11 mouse cellular contexts compared by ENCODE assay signal in the genomic region with DNA sequence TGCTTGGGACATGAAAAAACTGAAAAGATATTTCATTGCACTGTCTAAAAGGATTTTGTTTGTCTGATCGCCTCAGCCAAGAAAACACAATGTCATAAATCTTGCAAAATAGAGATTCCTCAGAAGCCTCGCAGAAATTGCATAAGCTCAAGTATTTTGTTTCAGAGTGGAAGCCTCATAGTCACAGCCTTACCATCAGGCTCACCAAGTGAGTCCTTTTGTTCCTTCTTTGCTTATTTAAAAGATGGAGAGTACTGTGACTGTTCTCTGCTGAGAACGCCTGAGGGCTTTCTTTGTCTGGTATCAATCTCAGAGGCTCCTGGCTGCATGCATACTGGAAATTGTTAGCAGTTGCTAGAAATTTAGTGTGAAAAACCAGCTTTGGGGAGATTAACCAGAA.
DNase-seq lines count a peak whose midpoint lies in the region; ATAC-seq and TF ChIP-seq lines count a peak whose summit lies in the region.
"Had no signal": no experiment of that assay in that cellular context is flagged by ENCODE, and none has a peak within 500 bp of the region (broad histone marks: within the 10 kb centered on the region; RNA-seq: fewer than 3 reads in every experiment).

No protein-coding gene starts in this region.

- peak; percentile 29 for DNase-seq in kidney, adult 2 months
- DNase-seq in kidney, adult 8-10 months, result no peak
- peak; percentile 20 for DNase-seq in retina, postnatal 1 day
- DNase-seq in retina, embryonic 14.5 days (ENCODE audit: low spot score), result no peak
- no peak for DNase-seq in thymus, postnatal 4 days
- no peak for DNase-seq in adrenal gland, postnatal 25 days
- no peak for DNase-seq in right cerebral cortex, postnatal 25 days

- H3K4me1 ChIP-seq in kidney, adult 2 months (ENCODE audit: control insufficient read depth, insufficient read depth, low read length), result no peaks in the 10 kb centered on the region
- peaks cover 6% of the 10 kb centered on the region for H3K4me1 ChIP-seq in embryonic facial prominence, embryonic 15.5 days

- no peak for TF ChIP-seq CTCF in kidney, adult 2 months (conservative IDR thresholded peaks at IDR 0.05; ENCODE audit: insufficient read depth, insufficient read length, low read depth, low read length)

- no peaks in the 10 kb centered on the region for H3K36me3 ChIP-seq in kidney, adult 2 months (ENCODE audit: control insufficient read depth, insufficient read depth, low read length)
- H3K36me3 ChIP-seq in embryonic facial prominence, embryonic 15.5 days, result no peaks in the 10 kb centered on the region
- H3K36me3 ChIP-seq: hindbrain, embryonic 15.5 days; neural tube, embryonic 13.5 days had no signal

- H3K9me3 ChIP-seq in embryonic facial prominence, embryonic 15.5 days (replicated peaks), result no peaks in the 10 kb centered on the region
- H3K9me3 ChIP-seq: hindbrain, embryonic 15.5 days; neural tube, embryonic 13.5 days had no signal

- ATAC-seq in embryonic facial prominence, embryonic 15.5 days (ENCODE audit: insufficient number of reproducible peaks, low FRiP score, low TSS enrichment, low read depth), result no peak

- 58% methylated on average over 3 of the region's 3 CpGs for WGBS in kidney, adult 2 months
- WGBS in embryonic facial prominence, embryonic 15.5 days, result 12% methylated on average over 3 of the region's 3 CpGs

- H3K27me3 ChIP-seq in kidney, adult 2 months (replicated peaks; ENCODE audit: control insufficient read depth, insufficient read depth, low read length), result no peaks in the 10 kb centered on the region
- no peaks in the 10 kb centered on the region for H3K27me3 ChIP-seq in embryonic facial prominence, embryonic 15.5 days
- H3K27me3 ChIP-seq: hindbrain, embryonic 15.5 days; neural tube, embryonic 13.5 days had no signal

- H3K4me2 ChIP-seq in embryonic facial prominence, embryonic 15.5 days (replicated peaks), result no peak overlapping the region
- H3K4me2 ChIP-seq: hindbrain, embryonic 15.5 days; neural tube, embryonic 13.5 days had no signal

- no peak for TF ChIP-seq POLR2A in kidney, adult 2 months (IDR thresholded peaks at IDR 0.05; ENCODE audit: low read depth, low read length)

- no peak overlapping the region for H3K27ac ChIP-seq in kidney, adult 2 months (ENCODE audit: insufficient read depth, low read depth, low read length)
- 0 out of 2 replicates have a peak overlapping the region, but pooled peaks have one; percentile 4 for H3K27ac ChIP-seq in embryonic facial prominence, embryonic 15.5 days (replicated peaks)
- H3K27ac ChIP-seq: hindbrain, embryonic 15.5 days; macrophage; neural tube, embryonic 13.5 days had no signal

- no peak overlapping the region for H3K4me3 ChIP-seq in kidney, adult 2 months (ENCODE audit: insufficient read depth, low read depth, low read length)
- H3K4me3 ChIP-seq in embryonic facial prominence, embryonic 15.5 days (replicated peaks), result no peak overlapping the region
- H3K4me3 ChIP-seq: hindbrain, embryonic 15.5 days; neural tube, embryonic 13.5 days had no signal

- H3K9ac ChIP-seq in embryonic facial prominence, embryonic 15.5 days, result no peak overlapping the region
- H3K9ac ChIP-seq: hindbrain, embryonic 15.5 days; neural tube, embryonic 13.5 days had no signal

Comparison
In these comparisons a context has a peak if more than half of its experiments do, and no peak if none do; other contexts are left out.
1. DNase-seq: peak in kidney, adult 2 months (single experiment) and retina, postnatal 1 day (single experiment); none in kidney, adult 8-10 months (0 of 2), retina, embryonic 14.5 days (single experiment), thymus, postnatal 4 days (single experiment), adrenal gland, postnatal 25 days (single experiment) and right cerebral cortex, postnatal 25 days (single experiment).